Mouse (Mus musculus) thymus, adult 2 months (tissue): Measurements from ENCODE around the gene Hdac4. TPM values are rescaled to one million over a fixed set of nuclear protein-coding genes. Genes with fewer than 3 reads are reported as not detected.

ENCODE experiments used
- DNase-seq: peaks from one replicate; pipeline ENCODE4 v3.0.0; 2021
- H3K27ac ChIP-seq: fragments of 200-500 bp; 2 replicates; pipeline ENCODE4 v1.5.1; 2012; ENCODE audit warnings: low read length, control low read depth; ENCODE audit not compliant: control insufficient read depth, insufficient read depth
- H3K27me3 ChIP-seq: fragments of 200-500 bp; 2 replicates; pipeline ENCODE4 v1.6.1; 2012; ENCODE audit warnings: mild to moderate bottlenecking, low read length, moderate library complexity, mixed read lengths; ENCODE audit not compliant: control insufficient read depth, insufficient read depth
- H3K36me3 ChIP-seq: fragments of 200-500 bp; 2 replicates; pipeline ENCODE4 v1.6.1; 2012; ENCODE audit warnings: mild to moderate bottlenecking, low read length, moderate library complexity; ENCODE audit not compliant: control insufficient read depth, insufficient read depth
- H3K4me1 ChIP-seq: fragments of 200-500 bp; replicated peaks from 2 replicates; pipeline ENCODE4 v1.6.1; 2012; ENCODE audit warnings: low read length; ENCODE audit not compliant: control insufficient read depth, insufficient read depth
- H3K4me3 ChIP-seq: fragments of 200-500 bp; 2 replicates; pipeline ENCODE4 v1.5.1; 2012; ENCODE audit warnings: mild to moderate bottlenecking, low read length, control low read depth, moderate library complexity; ENCODE audit not compliant: control insufficient read depth, insufficient read depth
- CTCF ChIP-seq: fragments of 200-500 bp; IDR thresholded peaks from 2 replicates; pipeline ENCODE4 v1.5.1; 2012; ENCODE audit warnings: mild to moderate bottlenecking, control low read depth, low read length, moderate library complexity, borderline replicate concordance; ENCODE audit not compliant: control insufficient read depth, poor library complexity, insufficient read depth; ENCODE audit errors: extremely low read depth
- POLR2A ChIP-seq: fragments of 200-500 bp; IDR thresholded peaks from 2 replicates; pipeline ENCODE4 v1.6.1; 2012; ENCODE audit warnings: mild to moderate bottlenecking, low read length, control low read depth, moderate library complexity; ENCODE audit not compliant: control insufficient read depth, poor library complexity, insufficient read depth; ENCODE audit errors: extremely low read depth
- WGBS: fragments of 180-500 bp; shearing (Covaris S2); methylation state at CpG from one replicate; pipeline ENCODE4 v1.1.7; 2018; 5-methylcytosine and 5-hydroxymethylcytosine counted together
- polyA plus RNA-seq: library from polyadenylated mRNA; depleted of rRNA; stranded (reverse); fragments of >200 nt; gene quantifications from 2 replicates; pipeline ENCODE4 v1.2.3, GENCODE M21; 2012

Gene Hdac4
- polyA plus RNA-seq, 1 experiment: 33.2 TPM

GRCm38 (mm10) chr1:92074655-92075054 lies 120.8 kb downstream of the Hdac4 start:
- no peak for DNase-seq
- TF ChIP-seq CTCF (no peak), POLR2A (no peak)
- no peaks in the 10 kb centered on the region for H3K27me3 ChIP-seq
- peaks cover 13% of the 10 kb centered on the region for H3K4me1 ChIP-seq
- H3K27ac ChIP-seq: no peak overlapping the region
- WGBS: 98% methylated on average over 3 of the region's 3 CpGs
- H3K4me3 ChIP-seq: no peak overlapping the region
- no peaks in the 10 kb centered on the region for H3K36me3 ChIP-seq

- peaks cover 11% of the 10 kb centered on the region for H3K4me1 ChIP-seq
- no peak overlapping the region for H3K27ac ChIP-seq
- WGBS: 68% methylated on average over 2 of the region's 2 CpGs
- TF ChIP-seq CTCF (no peak), POLR2A (no peak)
- no peaks in the 10 kb centered on the region for H3K36me3 ChIP-seq
- no peak for DNase-seq
- no peaks in the 10 kb centered on the region for H3K27me3 ChIP-seq
- no peak overlapping the region for H3K4me3 ChIP-seq
Measured at GRCm38 (mm10) chr1:92069932-92070677, 125.4 kb downstream of the Hdac4 start.

- Histone ChIP-seq H3K27me3 (no peaks in the 10 kb centered on the region), H3K27ac (no peak overlapping the region), H3K4me1 (peaks cover 16% of the 10 kb centered on the region), H3K4me3 (no peak overlapping the region), H3K36me3 (no peaks in the 10 kb centered on the region)
- TF ChIP-seq CTCF (no peak), POLR2A (no peak)
- DNase-seq: peak; percentile 27
- WGBS: 35% methylated on average over 7 of the region's 7 CpGs
Measured at GRCm38 (mm10) chr1:92069464-92069863, 126.0 kb downstream of the Hdac4 start.

- TF ChIP-seq POLR2A: no peak
- no peak overlapping the region for H3K27ac ChIP-seq
- peaks cover 26% of the 10 kb centered on the region for H3K4me1 ChIP-seq
- no peak overlapping the region for H3K4me3 ChIP-seq
- no peak for DNase-seq
- no peaks in the 10 kb centered on the region for H3K36me3 ChIP-seq
- WGBS: 18% methylated on average over 5 of the region's 5 CpGs
- H3K27me3 ChIP-seq: no peaks in the 10 kb centered on the region
Measured at GRCm38 (mm10) chr1:92064307-92064706, 131.2 kb downstream of the Hdac4 start.

- 92% methylated on average over 3 of the region's 3 CpGs for WGBS
- TF ChIP-seq CTCF: no peak
Measured at GRCm38 (mm10) chr1:92063271-92063670, 132.2 kb downstream of the Hdac4 start.

GRCm38 (mm10) chr1:92061198-92062073 lies 134.1 kb downstream of the Hdac4 start:
- no peak for DNase-seq
- Histone ChIP-seq H3K4me1 (peaks cover 22% of the 10 kb centered on the region), H3K36me3 (no peaks in the 10 kb centered on the region), H3K27me3 (no peaks in the 10 kb centered on the region), H3K27ac (no peak overlapping the region), H3K4me3 (no peak overlapping the region)
- TF ChIP-seq CTCF (no peak), POLR2A (no peak)
- 84% methylated on average over 8 of the region's 8 CpGs for WGBS

More at GRCm38 (mm10) chr1:92063271-92063670, 132.2 kb downstream of the Hdac4 start:
- Histone ChIP-seq H3K4me3 (no peak overlapping the region), H3K27me3 (no peaks in the 10 kb centered on the region), H3K4me1 (peaks cover 26% of the 10 kb centered on the region), H3K36me3 (no peaks in the 10 kb centered on the region), H3K27ac (no peak overlapping the region)
- DNase-seq: no peak

- 86% methylated on average over 4 of the region's 4 CpGs for WGBS
- TF ChIP-seq POLR2A: no peak
- no peak for TF ChIP-seq CTCF
- Histone ChIP-seq H3K4me1 (peaks cover 24% of the 10 kb centered on the region), H3K4me3 (no peak overlapping the region), H3K27ac (no peak overlapping the region), H3K27me3 (no peaks in the 10 kb centered on the region), H3K36me3 (no peaks in the 10 kb centered on the region)
- DNase-seq: no peak
Measured at GRCm38 (mm10) chr1:92060532-92061064, 134.9 kb downstream of the Hdac4 start.
